Mouse (Mus musculus): ENCODE measurements around the gene Sycp2. TPM values are rescaled to one million over a fixed set of nuclear protein-coding genes. Genes with fewer than 3 reads are reported as not detected.

Gene Sycp2
- polyA plus RNA-seq, 1 experiment from 2014 or later: not detected

GRCm38 (mm10) chr2:178324410-178324809 lies 83.1 kb downstream of the Sycp2 start:
- Histone ChIP-seq H3K36me3 (ENCODE audit: control insufficient read depth, insufficient read depth, low read length) (no peaks in the 10 kb centered on the region), H3K9me3 (ENCODE audit: control insufficient read depth, low read length) (no peaks in the 10 kb centered on the region), H3K27ac (ENCODE audit: low read depth, low read length) (no peak overlapping the region), H3K4me3 (ENCODE audit: low read depth, low read length) (no peak overlapping the region), H3K4me2 (no peak overlapping the region), H3K4me1 (ENCODE audit: control insufficient read depth, insufficient read depth, low read length) (peaks cover 5% of the 10 kb centered on the region), H3K27me3 (ENCODE audit: control insufficient read depth, insufficient read depth, low read length) (no peaks in the 10 kb centered on the region), H3K9ac (ENCODE audit: low read length) (no peak overlapping the region)
- 92% methylated on average over 3 of the region's 3 CpGs for WGBS
- ATAC-seq (ENCODE audit: low FRiP score) (no peak), DNase-seq (ENCODE audit: low spot score, missing footprints) (no peak)

GRCm38 (mm10) chr2:178321271-178321670 lies 86.2 kb downstream of the Sycp2 start:
- Histone ChIP-seq H3K4me2 (no peak overlapping the region), H3K9me3 (ENCODE audit: control insufficient read depth, low read length) (no peaks in the 10 kb centered on the region), H3K27ac (ENCODE audit: low read depth, low read length) (no peak overlapping the region), H3K4me1 (ENCODE audit: control insufficient read depth, insufficient read depth, low read length) (no peaks in the 10 kb centered on the region), H3K27me3 (ENCODE audit: control insufficient read depth, insufficient read depth, low read length) (no peaks in the 10 kb centered on the region), H3K9ac (ENCODE audit: low read length) (no peak overlapping the region), H3K4me3 (ENCODE audit: low read depth, low read length) (no peak overlapping the region), H3K36me3 (ENCODE audit: control insufficient read depth, insufficient read depth, low read length) (no peaks in the 10 kb centered on the region)
- WGBS: 83% methylated on average over 10 of the region's 10 CpGs
- ATAC-seq (ENCODE audit: low FRiP score) (no peak), DNase-seq (ENCODE audit: low spot score, missing footprints) (no peak)

- Histone ChIP-seq H3K27me3 (ENCODE audit: control insufficient read depth, insufficient read depth, low read length) (no peaks in the 10 kb centered on the region), H3K9ac (ENCODE audit: low read length) (no peak overlapping the region), H3K4me3 (ENCODE audit: low read depth, low read length) (no peak overlapping the region), H3K9me3 (ENCODE audit: control insufficient read depth, low read length) (no peaks in the 10 kb centered on the region), H3K4me1 (ENCODE audit: control insufficient read depth, insufficient read depth, low read length) (no peaks in the 10 kb centered on the region), H3K36me3 (ENCODE audit: control insufficient read depth, insufficient read depth, low read length) (no peaks in the 10 kb centered on the region), H3K4me2 (no peak overlapping the region), H3K27ac (ENCODE audit: low read depth, low read length) (no peak overlapping the region)
- ATAC-seq (ENCODE audit: low FRiP score) (no peak), DNase-seq (ENCODE audit: low spot score, missing footprints) (no peak)
- WGBS: 79% methylated on average over 7 of the region's 7 CpGs
Measured at GRCm38 (mm10) chr2:178319766-178320165, 87.7 kb downstream of the Sycp2 start.

GRCm38 (mm10) chr2:178316281-178316680 lies 91.2 kb downstream of the Sycp2 start:
- Histone ChIP-seq H3K9ac (ENCODE audit: low read length) (no peak overlapping the region), H3K27ac (ENCODE audit: low read depth, low read length) (no peak overlapping the region), H3K27me3 (ENCODE audit: control insufficient read depth, insufficient read depth, low read length) (no peaks in the 10 kb centered on the region), H3K36me3 (ENCODE audit: control insufficient read depth, insufficient read depth, low read length) (no peaks in the 10 kb centered on the region), H3K4me2 (no peak overlapping the region), H3K4me3 (ENCODE audit: low read depth, low read length) (no peak overlapping the region), H3K9me3 (ENCODE audit: control insufficient read depth, low read length) (no peaks in the 10 kb centered on the region), H3K4me1 (ENCODE audit: control insufficient read depth, insufficient read depth, low read length) (no peaks in the 10 kb centered on the region)
- DNase-seq (ENCODE audit: low spot score, missing footprints) (no peak), ATAC-seq (ENCODE audit: low FRiP score) (no peak)
- WGBS: 85% methylated on average over 1 of the region's 1 CpGs

GRCm38 (mm10) chr2:178313539-178313938 lies 93.9 kb downstream of the Sycp2 start:
- H3K4me1 ChIP-seq (ENCODE audit: control insufficient read depth, insufficient read depth, low read length): no peaks in the 10 kb centered on the region
- WGBS: 83% methylated on average over 7 of the region's 7 CpGs
- H3K27ac ChIP-seq (ENCODE audit: low read depth, low read length): no peak overlapping the region
- H3K9ac ChIP-seq (ENCODE audit: low read length): no peak overlapping the region
- H3K27me3 ChIP-seq (ENCODE audit: control insufficient read depth, insufficient read depth, low read length): no peaks in the 10 kb centered on the region
- H3K4me2 ChIP-seq: no peak overlapping the region
- no peaks in the 10 kb centered on the region for H3K36me3 ChIP-seq (ENCODE audit: control insufficient read depth, insufficient read depth, low read length)
- no peak for ATAC-seq (ENCODE audit: low FRiP score)
- H3K4me3 ChIP-seq (ENCODE audit: low read depth, low read length): no peak overlapping the region
- DNase-seq (ENCODE audit: low spot score, missing footprints): no peak
- no peaks in the 10 kb centered on the region for H3K9me3 ChIP-seq (ENCODE audit: control insufficient read depth, low read length)

- Histone ChIP-seq H3K9me3 (ENCODE audit: control insufficient read depth, low read length) (no peaks in the 10 kb centered on the region), H3K27ac (ENCODE audit: low read depth, low read length) (no peak overlapping the region), H3K4me2 (no peak overlapping the region), H3K4me3 (ENCODE audit: low read depth, low read length) (no peak overlapping the region), H3K36me3 (ENCODE audit: control insufficient read depth, insufficient read depth, low read length) (no peaks in the 10 kb centered on the region), H3K9ac (ENCODE audit: low read length) (no peak overlapping the region), H3K4me1 (ENCODE audit: control insufficient read depth, insufficient read depth, low read length) (peaks cover 12% of the 10 kb centered on the region), H3K27me3 (ENCODE audit: control insufficient read depth, insufficient read depth, low read length) (no peaks in the 10 kb centered on the region)
- DNase-seq (ENCODE audit: low spot score, missing footprints) (no peak), ATAC-seq (ENCODE audit: low FRiP score) (no peak)
- 85% methylated on average over 6 of the region's 6 CpGs for WGBS
Measured at GRCm38 (mm10) chr2:178304669-178305068, 102.8 kb downstream of the Sycp2 start.

- no peak overlapping the region for H3K4me3 ChIP-seq (ENCODE audit: low read depth, low read length)
- no peaks in the 10 kb centered on the region for H3K36me3 ChIP-seq (ENCODE audit: control insufficient read depth, insufficient read depth, low read length)
- H3K4me1 ChIP-seq (ENCODE audit: control insufficient read depth, insufficient read depth, low read length): peaks cover 12% of the 10 kb centered on the region
- no peak overlapping the region; the same call in 1 of the 2 replicates for H3K27ac ChIP-seq (ENCODE audit: low read depth, low read length)
- 57% methylated on average over 1 of the region's 1 CpGs for WGBS
- H3K9me3 ChIP-seq (ENCODE audit: control insufficient read depth, low read length): no peaks in the 10 kb centered on the region
- DNase-seq (ENCODE audit: low spot score, missing footprints): no peak
- H3K9ac ChIP-seq (ENCODE audit: low read length): no peak overlapping the region
- ATAC-seq (ENCODE audit: low FRiP score): peak; percentile 67
- H3K4me2 ChIP-seq: no peak overlapping the region
- H3K27me3 ChIP-seq (ENCODE audit: control insufficient read depth, insufficient read depth, low read length): no peaks in the 10 kb centered on the region
Measured at GRCm38 (mm10) chr2:178304188-178304529, 103.3 kb downstream of the Sycp2 start.

- no peak for DNase-seq (ENCODE audit: low spot score, missing footprints)
- no peak overlapping the region for H3K9ac ChIP-seq (ENCODE audit: low read length)
- ATAC-seq (ENCODE audit: low FRiP score): peak; percentile 89
- no peak overlapping the region for H3K4me2 ChIP-seq
- H3K36me3 ChIP-seq (ENCODE audit: control insufficient read depth, insufficient read depth, low read length): no peaks in the 10 kb centered on the region
- H3K4me1 ChIP-seq (ENCODE audit: control insufficient read depth, insufficient read depth, low read length): peaks cover 12% of the 10 kb centered on the region
- no peak overlapping the region for H3K4me3 ChIP-seq (ENCODE audit: low read depth, low read length)
- no peaks in the 10 kb centered on the region for H3K9me3 ChIP-seq (ENCODE audit: control insufficient read depth, low read length)
- no peaks in the 10 kb centered on the region for H3K27me3 ChIP-seq (ENCODE audit: control insufficient read depth, insufficient read depth, low read length)
- 58% methylated on average over 8 of the region's 8 CpGs for WGBS
- H3K27ac ChIP-seq (ENCODE audit: low read depth, low read length): peak overlapping the region; percentile 57
Measured at GRCm38 (mm10) chr2:178303453-178304187, 103.9 kb downstream of the Sycp2 start.
